Mouse (Mus musculus): ENCODE measurements around the gene Prr36.
"Not testable (repeated sequence)": the region's sequence is repeated elsewhere in the genome, so short reads cannot be mapped to it uniquely, and the experiment has no call there.

Prr36 gene

GRCm38 (mm10) chr8:4216791-4217621, at the start of gene Prr36:
Prr36 (minus strand) TSS chr8:4217459.
- DNase-seq (ENCODE audit: low read depth) = no peak

DNA sequence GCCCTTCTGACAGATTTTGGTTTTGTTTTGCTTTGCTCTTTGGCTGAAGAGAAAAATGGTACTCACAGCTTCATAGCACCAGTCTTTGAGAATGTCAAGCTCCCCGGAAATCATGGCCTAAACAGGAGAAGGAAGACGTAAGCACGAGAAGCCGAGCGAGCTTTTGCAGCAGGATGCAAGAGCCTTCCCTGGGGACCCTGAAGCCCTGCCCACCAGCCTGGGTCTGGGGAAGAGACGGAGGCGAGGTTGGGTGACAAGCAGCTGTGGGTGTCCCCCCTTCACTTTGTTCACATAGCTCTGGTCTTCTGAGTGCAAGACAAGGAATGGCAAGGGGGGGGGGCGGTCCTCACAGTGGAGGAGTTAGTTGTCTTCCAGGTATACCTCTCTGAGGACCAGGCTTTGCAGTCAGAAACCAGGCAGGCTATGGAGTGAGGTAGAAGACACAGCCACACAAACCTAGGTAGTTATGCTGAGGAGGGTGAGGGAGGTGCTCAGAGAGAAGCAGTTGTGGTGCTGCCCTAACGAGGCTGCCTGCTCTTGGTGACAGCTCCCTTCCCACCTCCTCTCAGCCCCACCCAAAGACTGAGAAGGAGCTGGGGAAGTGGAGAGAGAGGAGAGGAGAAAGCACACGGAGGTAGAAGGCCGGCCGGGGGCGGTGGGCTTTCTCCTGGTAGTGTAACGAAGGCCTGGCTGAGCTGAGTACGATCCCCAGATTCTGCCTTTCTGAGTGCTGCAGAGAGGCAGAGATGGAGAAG, 48.1 kb upstream of the Prr36 start:
- no peak for DNase-seq (ENCODE audit: low read depth)

GRCm38 (mm10) chr8:4263105-4263791, 46.0 kb upstream of the Prr36 start:
- DNase-seq (ENCODE audit: low read depth) = no peak

DNA sequence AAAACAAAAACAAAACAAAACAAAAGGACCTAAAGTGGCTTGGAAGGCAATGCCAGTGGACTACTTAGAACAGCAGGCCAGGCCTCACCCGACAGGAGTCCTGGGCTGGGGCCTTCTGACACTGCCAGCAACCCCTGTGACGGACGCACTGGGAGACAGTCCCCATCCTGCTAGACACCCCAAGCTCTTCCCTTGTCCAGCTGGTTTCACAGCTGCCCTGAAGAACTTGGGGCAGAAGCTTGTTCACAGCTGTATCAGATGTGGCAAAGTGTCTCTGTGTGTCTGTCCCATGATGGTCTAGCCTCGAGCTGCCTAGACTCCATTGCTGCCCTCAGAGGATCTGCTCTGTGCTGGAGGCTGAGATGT, 42.5 kb upstream of the Prr36 start:
- DNase-seq (ENCODE audit: low read depth) = no peak

- no peak for DNase-seq (ENCODE audit: low read depth)
These were observed 42.0 kb upstream of the Prr36 start, which contains the start of gene Ctxn1 for GRCm38 (mm10) chr8:4259125-4259804. Ctxn1 (minus strand) TSS chr8:4259274.

GRCm38 (mm10) chr8:4258678-4259077, 41.4 kb upstream of the Prr36 start:
- DNase-seq (ENCODE audit: low read depth) = no peak

- DNase-seq (ENCODE audit: low read depth) = no peak
These were observed 41.0 kb upstream of the Prr36 start for GRCm38 (mm10) chr8:4258233-4258632.

GRCm38 (mm10) chr8:4257350-4257749, 40.1 kb upstream of the Prr36 start:
- no peak for DNase-seq (ENCODE audit: low read depth)

DNA sequence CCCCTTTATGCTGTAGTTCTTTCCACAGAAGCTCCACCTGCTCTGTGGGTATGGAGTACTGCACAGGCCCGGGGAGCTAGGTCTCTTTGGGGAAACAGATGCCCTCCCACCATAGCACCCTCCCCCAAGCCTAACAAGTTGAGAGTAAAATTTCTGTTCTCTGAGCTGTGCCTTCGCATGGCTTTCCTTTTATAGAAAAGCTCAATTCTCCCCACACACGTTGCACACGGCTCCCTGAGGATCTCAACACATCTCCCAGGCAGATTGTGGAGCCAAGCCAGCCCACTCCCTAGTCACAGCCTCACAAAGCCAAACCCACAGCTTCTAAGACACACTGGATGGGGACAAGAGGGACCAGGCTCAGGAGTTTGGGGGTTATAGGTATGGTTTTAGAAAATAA, 39.7 kb upstream of the Prr36 start:
- DNase-seq (ENCODE audit: low read depth) = no peak

DNA sequence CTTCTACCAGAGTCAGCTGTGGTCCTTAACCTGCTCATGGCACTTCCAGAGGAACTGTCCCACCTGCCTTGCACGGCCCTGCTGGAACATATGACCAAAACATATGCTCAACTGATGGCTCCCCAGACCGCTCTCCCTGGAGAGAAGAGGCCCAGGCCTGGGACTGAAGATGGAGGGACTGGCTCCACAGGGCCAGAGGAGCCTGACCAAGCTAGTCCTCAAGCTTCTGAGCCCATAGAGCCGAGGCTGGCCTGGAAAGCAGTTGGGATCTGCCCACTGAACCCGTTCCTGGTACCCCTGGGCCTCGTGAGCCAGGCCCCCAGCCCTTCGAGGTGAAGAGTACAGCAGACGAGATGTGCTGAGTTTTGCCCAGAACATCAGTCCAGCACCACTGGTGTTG, 38.2 kb upstream of the Prr36 start:
- DNase-seq (ENCODE audit: low read depth) = not testable (repeated sequence)

DNA sequence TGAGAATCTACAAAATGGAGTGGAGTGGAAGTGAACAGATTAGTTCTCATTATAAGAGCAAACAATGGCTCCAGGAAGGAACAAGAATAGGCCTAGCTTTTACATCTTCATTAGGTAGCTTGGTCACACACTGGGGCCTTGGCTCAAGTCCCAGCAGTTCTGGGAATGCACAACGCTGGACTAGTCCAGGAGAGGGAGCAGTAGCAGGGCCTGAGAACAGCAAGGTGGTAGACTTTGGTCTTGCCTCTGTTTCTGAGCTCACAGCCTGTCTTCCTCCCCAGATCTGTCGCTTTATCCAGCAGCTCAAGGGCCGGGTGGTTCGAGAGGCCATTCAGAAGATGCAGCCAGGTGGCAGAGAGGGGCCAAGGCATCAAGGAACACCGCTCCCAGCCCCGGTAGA, 36.7 kb upstream of the Prr36 start:
- DNase-seq (ENCODE audit: low read depth) = no peak

GRCm38 (mm10) chr8:4252934-4253841, 35.9 kb upstream of the Prr36 start, which contains the start of gene Snapc2:
Snapc2 (plus strand) TSS chr8:4253080.
- no peak for DNase-seq (ENCODE audit: low read depth)

DNA sequence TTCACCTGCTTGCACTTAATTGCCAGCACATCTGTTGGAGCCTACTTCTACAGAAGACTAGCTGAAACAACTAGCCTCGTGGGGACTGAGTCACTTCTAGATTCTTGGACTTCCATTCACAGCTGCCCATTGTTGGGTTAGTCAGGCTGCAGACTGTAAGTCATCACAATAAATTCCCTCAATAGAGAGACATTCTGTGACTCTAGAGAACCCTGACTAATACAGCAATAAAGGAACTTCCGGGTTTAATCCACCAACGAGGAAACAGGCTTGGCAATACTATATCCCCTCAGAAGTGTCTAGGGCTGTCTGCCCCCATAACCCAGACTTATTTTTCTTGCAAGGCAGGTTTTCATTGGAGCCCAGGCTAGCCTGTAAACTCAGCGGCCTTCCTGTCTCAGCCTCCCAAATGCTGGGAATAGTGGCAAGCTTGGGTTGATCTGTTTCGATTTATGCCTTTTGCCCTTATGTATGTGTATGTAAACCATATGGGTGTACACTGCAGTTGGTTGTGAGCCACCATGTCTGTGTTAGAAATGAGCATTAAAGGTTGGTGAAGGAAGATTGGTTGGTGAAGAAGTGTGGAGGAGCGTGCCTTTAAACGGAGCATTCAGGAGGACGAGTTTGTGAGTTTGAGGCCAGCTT, 35.0 kb upstream of the Prr36 start:
- no peak for DNase-seq (ENCODE audit: low read depth)

- DNase-seq (ENCODE audit: low read depth) = no peak
These were observed 33.2 kb upstream of the Prr36 start for GRCm38 (mm10) chr8:4250306-4250970.

GRCm38 (mm10) chr8:4249213-4249612, 32.0 kb upstream of the Prr36 start:
- no peak for DNase-seq (ENCODE audit: low read depth)

- DNase-seq (ENCODE audit: low read depth) = no peak
These were observed 30.8 kb upstream of the Prr36 start, which contains the start of gene Tgfbr3l for GRCm38 (mm10) chr8:4247951-4248540. Tgfbr3l (plus strand) TSS chr8:4248214.

DNA sequence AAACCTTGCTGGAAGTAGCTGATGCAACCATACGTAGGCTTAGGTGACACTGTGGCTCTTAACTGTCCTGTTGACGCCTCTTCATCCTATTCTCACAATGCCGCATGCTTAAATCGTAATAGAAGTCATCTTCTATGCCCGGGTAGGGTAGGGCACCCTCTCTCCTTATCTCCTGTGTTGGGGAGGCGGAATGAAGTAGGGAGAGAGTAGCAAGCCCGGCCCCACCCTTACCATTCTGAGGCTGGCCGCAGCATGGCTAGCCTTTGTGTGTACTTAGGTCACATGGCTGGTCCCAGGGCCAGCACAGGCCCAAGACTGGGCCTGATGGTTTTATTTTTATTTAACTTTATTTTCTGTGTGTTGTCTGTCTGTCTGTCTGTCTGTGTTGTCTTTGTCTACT, 30.0 kb upstream of the Prr36 start:
- DNase-seq (ENCODE audit: low read depth) = no peak

GRCm38 (mm10) chr8:4245737-4246136, 28.5 kb upstream of the Prr36 start:
- no peak for DNase-seq (ENCODE audit: low read depth)

- no peak for DNase-seq (ENCODE audit: low read depth)
These were observed 27.8 kb upstream of the Prr36 start for GRCm38 (mm10) chr8:4245061-4245460.

Measured in fibroblast of lung, adult 2 months (primary cell).